Mouse (Mus musculus) heart, adult 8-10 months (tissue): Measurements from ENCODE around the gene Vcp. TPM values are rescaled to one million over a fixed set of nuclear protein-coding genes. Genes with fewer than 3 reads are reported as not detected.
A peak's percentile ranks its signal among the peaks of the same experiment; 100 is the strongest.
"Not testable (repeated sequence)": the region's sequence is repeated elsewhere in the genome, so short reads cannot be mapped to it uniquely, and the experiment has no call there.

Experiments
- DNase-seq: peaks from one replicate; pipeline ENCODE4 v3.0.0; 2022; ENCODE audit warnings: low spot score
- total RNA-seq, 4 experiments: library from RNA; stranded (reverse); gene quantifications; 2 replicates each; pipeline ENCODE4 v1.2.4; 2022

The Vcp gene
- total RNA-seq, 4 experiments from 2014 or later, result 255 to 280 (median 263) TPM

GRCm38 (mm10) chr4:43029749-43030148, 29.4 kb upstream of the Vcp start:
- no peak for DNase-seq

GRCm38 (mm10) chr4:43029121-43029520, 28.8 kb upstream of the Vcp start:
- DNase-seq, result no peak

GRCm38 (mm10) chr4:43025084-43025960, 25.0 kb upstream of the Vcp start, which contains the start of gene Pigo:
Pigo (minus strand) TSS chr4:43025819.
- DNase-seq, result peak; percentile 90

- DNase-seq, result no peak
Observed at GRCm38 (mm10) chr4:43024673-43025072, 24.4 kb upstream of the Vcp start.

- DNase-seq, result no peak
Observed at GRCm38 (mm10) chr4:43021341-43021740, 21.0 kb upstream of the Vcp start.

- DNase-seq, result no peak
Observed at GRCm38 (mm10) chr4:43020876-43021275, 20.6 kb upstream of the Vcp start.

- DNase-seq, result no peak
Observed at GRCm38 (mm10) chr4:43019641-43020465, 19.5 kb upstream of the Vcp start.

- DNase-seq, result no peak
Observed at GRCm38 (mm10) chr4:43019176-43019575, 18.9 kb upstream of the Vcp start.

- DNase-seq, result no peak
Observed at GRCm38 (mm10) chr4:43018156-43018555, 17.8 kb upstream of the Vcp start.

- no peak for DNase-seq
Observed at GRCm38 (mm10) chr4:43012091-43012490, 11.8 kb upstream of the Vcp start.

GRCm38 (mm10) chr4:43010161-43011038, 10.1 kb upstream of the Vcp start, which contains the start of gene Fancg:
Fancg (minus strand) TSS chr4:43010506.
- peak; percentile 88 for DNase-seq

- peak; percentile 50 for DNase-seq
Observed at GRCm38 (mm10) chr4:43005765-43006164, 5.5 kb upstream of the Vcp start.

- DNase-seq, result no peak
Observed at GRCm38 (mm10) chr4:43004951-43005350, 4.6 kb upstream of the Vcp start.

GRCm38 (mm10) chr4:43002756-43003439, 2.6 kb upstream of the Vcp start:
- no peak for DNase-seq

GRCm38 (mm10) chr4:43001272-43001671, 965 bp upstream of the Vcp start:
- DNase-seq, result no peak

GRCm38 (mm10) chr4:42999451-43000140, 711 bp downstream of the Vcp start:
- DNase-seq, result peak; percentile 60

- DNase-seq, result no peak
Observed at GRCm38 (mm10) chr4:42998022-42998421, 2.3 kb downstream of the Vcp start.

GRCm38 (mm10) chr4:42988296-42988695, 12.0 kb downstream of the Vcp start:
- DNase-seq, result no peak

GRCm38 (mm10) chr4:42980467-42980866, 19.8 kb downstream of the Vcp start:
- DNase-seq, result not testable (repeated sequence)

GRCm38 (mm10) chr4:42978062-42978461, 22.2 kb downstream of the Vcp start:
- DNase-seq, result no peak
